Mouse (Mus musculus): ENCODE results near the gene Slc25a38. TPM values are rescaled to one million over a fixed set of nuclear protein-coding genes. Genes with fewer than 3 reads are reported as not detected.
"Not testable (repeated sequence)": the region's sequence is repeated elsewhere in the genome, so short reads cannot be mapped to it uniquely, and the experiment has no call there.

Gene Slc25a38
- total RNA-seq, 2 experiments from 2014 or later, result 12.3 to 14.0 TPM

DNA sequence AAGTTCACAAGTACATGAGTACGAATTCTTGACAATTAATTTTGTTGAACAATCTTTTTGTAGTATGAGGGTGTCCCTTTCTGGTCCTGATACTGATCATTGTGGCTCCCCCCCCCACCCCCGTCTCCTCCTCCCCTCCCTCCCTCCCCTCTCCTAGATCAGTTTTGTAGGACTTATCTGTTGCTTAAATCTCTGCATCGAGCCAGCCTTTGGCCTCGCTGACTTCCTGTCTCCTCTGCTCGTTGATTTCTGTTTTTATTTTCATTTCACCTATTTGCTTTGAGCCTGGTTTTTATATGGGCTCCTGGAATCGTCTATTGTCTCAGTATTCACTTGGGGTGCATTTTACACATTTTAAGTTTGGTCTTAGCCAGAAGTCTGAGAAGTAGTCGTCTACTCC, 14.3 kb upstream of the Slc25a38 start:
- intact Hi-C loops (cut with DNase I), result loop anchor here (5.0 kb wide), 1 partner anchor 134 kb away; no protein-coding TSS in a partner anchor
- DNase-seq, result no peak

DNA sequence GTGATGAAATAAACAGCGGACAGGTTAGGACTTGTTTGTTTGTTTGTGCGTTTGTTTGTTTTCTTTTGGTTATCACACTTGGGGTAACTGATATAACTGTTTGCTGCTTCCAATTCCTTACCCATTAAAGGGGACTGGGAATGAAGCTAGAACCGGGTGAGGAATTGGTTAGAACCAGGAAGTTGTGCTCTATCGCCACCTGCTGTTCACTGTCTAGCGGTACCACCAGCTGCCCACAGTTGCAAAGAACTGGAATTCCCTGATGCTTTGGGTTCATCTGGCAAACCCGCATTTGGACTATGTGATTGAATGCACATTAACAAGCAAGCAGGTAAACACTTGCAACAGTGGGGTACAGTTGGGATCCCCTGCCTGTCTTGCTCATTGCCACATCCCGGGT, 11.5 kb upstream of the Slc25a38 start:
- peak; percentile 66 to 81 for DNase-seq
- intact Hi-C loops (cut with DNase I), result loop anchor here (2.0 to 5.0 kb wide), 2 partner anchors 70 to 136 kb away; no protein-coding TSS in a partner anchor

DNA sequence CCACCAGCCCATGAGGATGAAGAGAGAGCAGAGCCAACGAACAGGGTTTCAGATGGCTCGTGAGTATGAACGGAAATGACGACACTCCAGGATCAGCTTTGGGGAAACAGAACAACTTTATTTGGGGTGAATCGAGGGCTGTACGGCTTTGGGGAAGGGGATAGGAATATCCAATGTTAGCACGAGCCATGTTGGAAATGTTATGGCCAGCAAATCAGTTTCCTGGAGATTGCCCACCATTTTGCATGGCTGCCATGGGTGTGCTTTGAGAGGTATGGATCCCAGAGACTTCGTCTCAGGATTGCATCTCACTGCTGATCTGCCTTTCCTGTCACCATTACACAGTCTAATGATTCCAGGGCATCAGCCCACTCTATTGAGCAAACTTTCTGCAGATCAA, 10.9 kb upstream of the Slc25a38 start:
- intact Hi-C loops (cut with DNase I), result loop anchor here (2.0 to 5.0 kb wide), 2 partner anchors 71 to 137 kb away; no protein-coding TSS in a partner anchor
- no peak for DNase-seq

DNA sequence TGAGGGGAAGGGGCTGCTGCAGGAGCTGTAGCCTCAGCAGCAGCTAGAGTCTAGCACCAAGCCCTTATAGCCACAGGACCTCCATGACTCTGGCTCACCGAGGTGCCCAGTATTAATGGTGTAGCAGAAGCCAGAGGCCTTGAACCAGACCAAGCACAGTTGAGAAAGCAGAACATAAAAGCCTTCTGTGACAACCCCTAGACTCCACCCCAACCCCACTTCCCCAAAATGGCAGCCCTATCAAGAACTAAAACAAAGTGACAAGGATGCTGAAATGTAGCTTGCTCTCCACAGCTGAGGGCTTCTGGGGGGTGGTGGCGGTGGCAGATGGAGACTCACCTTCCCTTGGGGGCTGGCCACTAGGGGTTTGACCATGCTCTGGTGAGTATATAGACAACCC, 9.0 kb upstream of the Slc25a38 start:
- intact Hi-C loops (cut with DNase I), result no loop called here
- DNase-seq, result no peak

DNA sequence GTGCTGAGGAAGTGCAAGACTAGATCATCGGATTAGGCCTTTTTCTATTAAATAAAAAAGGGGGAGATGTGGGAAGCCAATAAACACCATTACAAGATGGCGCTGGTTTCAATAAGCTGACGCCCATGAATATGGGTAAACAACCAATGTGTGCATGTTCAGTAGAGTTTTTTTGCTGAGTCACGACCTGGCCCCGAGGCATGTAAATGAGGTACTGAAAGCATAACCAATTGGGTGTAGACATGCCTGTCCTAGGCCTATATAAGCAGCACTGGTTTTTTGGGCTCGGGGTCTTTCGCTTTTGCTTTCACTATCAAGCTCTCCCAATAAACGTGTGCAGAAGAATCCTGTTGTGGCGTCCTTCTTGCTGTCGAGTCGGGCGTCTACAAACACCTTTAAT, 1.2 kb upstream of the Slc25a38 start:
- intact Hi-C loops (cut with DNase I); DNase-seq: not testable (repeated sequence)

DNA sequence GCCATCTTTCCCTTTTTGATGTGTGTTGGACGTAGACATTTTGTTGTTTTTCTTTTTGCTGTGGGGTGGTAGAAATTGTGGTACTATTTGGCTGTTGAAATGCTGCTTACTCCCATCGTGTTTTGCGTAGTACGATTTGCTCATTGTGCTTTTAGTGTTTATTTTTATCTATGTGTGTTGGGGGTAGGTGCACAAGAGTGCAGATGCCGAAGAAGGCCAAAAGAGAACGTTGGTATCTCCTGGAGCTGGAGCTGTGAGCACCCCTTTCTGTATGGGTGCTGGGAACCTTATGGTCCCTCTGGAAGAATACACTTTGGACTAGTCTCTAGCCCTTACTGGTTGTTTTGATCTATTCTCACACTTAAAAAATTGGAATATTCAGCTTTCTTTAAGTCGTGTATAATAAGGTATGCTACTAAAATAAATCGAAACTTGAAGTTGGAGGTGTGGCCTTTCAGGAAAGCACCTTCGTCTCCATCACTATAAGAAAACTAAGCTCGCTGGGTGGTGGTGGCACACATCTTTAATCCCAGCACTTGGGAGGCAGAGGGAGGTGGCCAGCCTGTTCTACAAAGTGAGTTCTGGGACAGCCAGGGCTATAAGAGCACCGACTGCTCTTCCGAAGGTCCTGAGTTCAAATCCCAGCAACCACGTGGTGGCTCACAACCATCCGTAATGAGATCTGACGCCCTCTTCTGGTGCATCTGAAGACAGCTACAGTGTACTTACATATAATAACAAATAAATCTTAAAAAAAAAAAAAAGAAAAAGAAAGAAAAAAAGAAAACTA, 1.2 kb downstream of the Slc25a38 start:
- intact Hi-C loops (cut with DNase I), result no loop called here
- no peak for DNase-seq

DNA sequence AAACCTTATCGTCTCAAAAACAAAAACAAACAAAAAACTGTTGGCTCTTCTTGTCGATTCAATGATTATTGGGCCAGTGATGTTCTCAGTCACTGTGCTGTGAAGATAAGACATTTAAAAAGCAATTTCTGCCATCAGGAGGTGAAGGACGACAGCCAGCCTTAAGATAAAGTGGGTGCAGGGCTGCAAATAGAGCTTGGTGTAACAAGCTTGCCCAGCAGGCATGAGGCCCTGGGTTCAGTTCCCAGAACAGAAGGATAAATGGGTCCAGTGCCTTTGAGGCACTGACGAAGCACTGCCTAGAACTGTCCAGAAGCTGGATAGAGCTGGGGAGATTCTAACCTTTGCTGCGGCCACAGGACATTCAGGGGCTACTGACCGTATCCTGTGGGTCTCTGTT, 2.3 kb downstream of the Slc25a38 start:
- intact Hi-C loops (cut with DNase I), result no loop called here
- DNase-seq, result no peak

DNA sequence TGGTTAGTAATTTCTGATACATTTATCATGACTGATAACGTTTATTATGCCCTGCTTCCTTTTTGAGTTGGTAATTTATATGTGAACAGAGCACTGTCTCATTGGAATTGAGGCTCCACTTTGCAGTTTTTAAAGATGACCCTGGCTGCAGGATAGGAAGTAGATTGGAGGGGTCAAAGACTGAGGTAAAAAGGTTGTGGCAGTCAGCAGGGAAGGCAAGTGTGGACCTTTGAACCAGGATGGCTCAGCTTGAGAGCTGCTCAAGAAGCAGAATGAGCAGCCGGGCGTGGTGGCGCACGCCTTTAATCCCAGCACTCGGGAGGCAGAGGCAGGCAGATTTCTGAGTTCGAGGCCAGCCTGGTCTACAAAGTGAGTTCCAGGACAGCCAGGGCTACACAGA, 3.3 kb downstream of the Slc25a38 start:
- intact Hi-C loops (cut with DNase I), result no loop called here
- no peak for DNase-seq

DNA sequence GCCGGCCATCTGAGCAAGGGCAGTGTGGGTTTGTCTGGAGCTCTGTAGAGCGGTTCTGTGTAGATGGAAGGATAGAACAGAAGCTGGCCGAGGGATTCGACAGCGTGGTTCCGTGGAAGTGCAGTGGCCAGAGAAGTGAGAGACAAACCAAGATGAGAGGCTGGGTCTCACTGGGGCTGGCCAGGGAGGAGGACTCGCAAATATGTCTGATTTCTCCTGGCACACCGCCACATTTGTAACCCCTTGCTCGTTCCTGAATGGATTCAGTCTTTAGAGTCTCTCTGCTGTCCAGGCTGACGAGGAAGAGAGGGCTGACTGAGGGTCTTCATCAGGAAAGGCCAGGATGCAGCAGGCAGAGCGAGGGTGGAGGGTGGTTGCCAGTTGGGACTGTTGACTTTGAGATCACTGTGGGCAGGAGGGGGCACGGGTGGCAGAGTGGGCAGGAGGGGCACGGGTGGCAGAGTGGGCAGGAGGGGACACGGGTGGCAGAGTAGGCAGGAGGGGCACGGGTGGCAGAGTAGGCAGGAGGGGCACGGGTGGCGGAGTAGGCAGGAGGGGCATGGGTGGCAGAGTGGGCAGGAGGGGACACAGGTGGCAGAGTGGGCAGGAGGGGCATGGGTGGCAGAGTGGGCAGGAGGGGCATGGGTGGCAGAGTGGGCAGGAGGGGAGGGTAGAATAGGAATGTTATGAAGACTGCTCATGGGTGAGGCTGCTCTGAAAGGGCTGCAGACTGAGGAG, 4.0 kb downstream of the Slc25a38 start:
- intact Hi-C loops (cut with DNase I), result no loop called here
- DNase-seq, result no peak

DNA sequence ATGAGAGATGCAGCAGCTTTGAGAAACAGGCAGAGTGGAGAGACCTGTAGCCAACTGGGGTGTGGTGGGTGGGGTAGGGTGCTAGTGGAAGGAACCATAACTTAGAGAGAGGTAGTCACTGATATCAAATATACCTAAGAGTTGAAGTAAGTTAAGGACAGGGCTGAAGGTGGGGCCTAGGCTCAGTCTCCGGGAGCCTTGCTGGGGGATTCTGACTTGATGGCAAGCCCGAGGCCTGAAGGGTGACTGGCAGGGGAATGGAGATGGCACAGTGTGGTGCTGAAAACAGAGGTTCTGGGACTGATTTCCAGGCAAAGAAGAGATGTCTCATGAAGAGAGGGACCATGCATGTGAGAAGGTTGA, 4.6 kb downstream of the Slc25a38 start:
- intact Hi-C loops (cut with DNase I), result no loop called here

DNA sequence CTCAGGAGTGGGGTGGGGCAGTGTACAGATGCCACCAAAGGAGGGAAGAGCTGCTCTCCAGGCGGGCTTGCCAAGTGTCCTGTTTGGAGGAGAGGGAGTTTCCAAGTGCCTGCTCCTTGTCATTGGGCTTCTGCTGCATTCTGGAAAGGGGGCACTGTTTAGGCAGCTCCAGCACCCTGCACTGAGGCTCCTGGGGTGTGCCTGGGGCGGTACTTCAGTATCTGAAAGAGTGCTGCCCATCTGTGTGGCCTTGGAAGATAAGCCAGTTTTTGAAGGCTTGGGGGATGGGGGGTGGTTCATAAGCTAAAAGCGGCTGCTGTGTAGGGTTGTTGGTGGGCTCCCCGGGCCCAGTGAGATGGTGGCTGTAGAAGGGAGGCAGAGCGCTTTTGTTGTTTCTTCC, 5.4 kb downstream of the Slc25a38 start:
- DNase-seq, result no peak
- intact Hi-C loops (cut with DNase I), result no loop called here

More for the DNA sequence above, 4.6 kb downstream of the Slc25a38 start:
- DNase-seq, result no peak

DNA sequence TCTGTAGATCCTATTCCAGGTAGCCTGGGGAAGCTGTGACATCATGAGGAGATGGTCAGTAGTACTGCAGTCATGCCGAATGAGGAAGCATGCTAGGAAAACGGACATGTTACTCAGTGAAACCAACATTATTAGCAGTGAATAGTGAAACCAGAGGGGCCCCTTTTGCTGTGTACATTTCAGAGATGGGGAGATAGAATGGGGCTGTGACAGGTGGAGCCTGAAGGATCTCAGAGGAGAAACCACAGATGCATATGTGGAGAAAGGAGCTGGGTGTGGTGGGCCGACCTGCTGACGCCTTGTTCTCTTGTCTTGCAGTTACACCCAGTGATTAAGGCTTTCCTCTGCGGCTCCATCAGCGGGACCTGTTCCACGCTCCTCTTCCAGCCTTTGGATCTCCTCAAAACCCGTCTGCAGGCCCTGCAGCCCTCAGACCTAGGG, 6.0 kb downstream of the Slc25a38 start:
- no peak for DNase-seq
- intact Hi-C loops (cut with DNase I), result no loop called here

DNA sequence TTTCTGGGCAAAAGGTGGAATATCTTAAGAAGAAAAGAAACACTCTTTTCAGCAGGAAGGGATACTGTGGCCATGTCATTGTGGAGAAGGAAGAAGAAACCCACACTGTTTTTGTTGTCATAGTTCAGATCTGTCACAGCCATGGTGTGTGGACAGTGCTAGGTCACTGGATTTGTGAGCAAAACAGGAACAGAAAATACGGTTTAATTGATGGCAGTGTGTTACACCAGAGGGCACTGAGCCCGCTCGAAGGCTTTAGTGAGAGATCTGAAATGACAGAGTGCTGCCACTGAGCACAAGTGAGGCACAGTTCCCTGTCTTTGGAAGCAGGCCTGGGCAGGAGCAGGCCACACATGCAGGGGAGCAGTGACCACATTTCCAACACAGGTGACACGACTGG, 8.0 kb downstream of the Slc25a38 start:
- intact Hi-C loops (cut with DNase I), result no loop called here
- no peak for DNase-seq

DNA sequence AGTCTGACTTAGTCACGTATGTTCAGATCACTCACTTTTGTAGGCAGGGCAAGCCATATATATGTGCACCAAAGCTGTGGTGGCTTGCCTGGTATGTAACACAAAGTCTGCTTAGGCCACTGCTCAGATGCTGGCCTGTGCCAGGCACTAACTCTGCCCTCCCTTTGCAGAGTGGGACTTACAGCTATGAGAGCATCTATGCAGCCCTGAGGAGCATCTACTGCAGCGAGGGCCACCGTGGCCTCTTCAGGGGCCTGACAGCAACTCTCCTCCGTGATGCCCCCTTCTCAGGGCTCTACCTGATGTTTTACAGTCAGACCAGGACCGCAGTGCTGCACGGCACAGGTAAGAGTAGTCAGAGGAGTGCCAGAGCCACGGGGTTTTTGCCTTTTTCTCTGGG, 10.3 kb downstream of the Slc25a38 start:
- DNase-seq, result no peak
- intact Hi-C loops (cut with DNase I), result no loop called here

DNA sequence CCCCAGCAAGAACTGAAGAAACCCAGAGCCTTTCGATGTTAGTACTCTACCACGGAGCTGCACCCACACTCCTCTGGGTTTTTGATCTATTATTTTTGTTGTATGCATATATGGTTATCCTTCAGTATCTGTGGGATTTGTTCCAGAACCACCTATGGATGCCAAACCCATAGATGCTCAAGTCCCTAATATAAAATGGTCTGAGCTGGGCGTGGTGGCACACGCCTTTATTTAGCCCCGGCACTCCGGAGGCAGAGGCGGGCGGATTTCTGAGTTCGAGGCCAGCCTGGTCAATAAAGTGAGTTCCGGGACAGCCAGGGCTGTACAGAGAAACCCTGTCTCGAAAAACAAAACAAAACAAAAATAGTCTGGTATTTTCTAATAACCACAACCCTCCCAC, 16.7 kb downstream of the Slc25a38 start:
- no peak for DNase-seq
- intact Hi-C loops (cut with DNase I), result loop anchor here (5.0 kb wide), 1 partner anchor 365 kb away; the partner anchor contains the start of gene Eif1b

DNA sequence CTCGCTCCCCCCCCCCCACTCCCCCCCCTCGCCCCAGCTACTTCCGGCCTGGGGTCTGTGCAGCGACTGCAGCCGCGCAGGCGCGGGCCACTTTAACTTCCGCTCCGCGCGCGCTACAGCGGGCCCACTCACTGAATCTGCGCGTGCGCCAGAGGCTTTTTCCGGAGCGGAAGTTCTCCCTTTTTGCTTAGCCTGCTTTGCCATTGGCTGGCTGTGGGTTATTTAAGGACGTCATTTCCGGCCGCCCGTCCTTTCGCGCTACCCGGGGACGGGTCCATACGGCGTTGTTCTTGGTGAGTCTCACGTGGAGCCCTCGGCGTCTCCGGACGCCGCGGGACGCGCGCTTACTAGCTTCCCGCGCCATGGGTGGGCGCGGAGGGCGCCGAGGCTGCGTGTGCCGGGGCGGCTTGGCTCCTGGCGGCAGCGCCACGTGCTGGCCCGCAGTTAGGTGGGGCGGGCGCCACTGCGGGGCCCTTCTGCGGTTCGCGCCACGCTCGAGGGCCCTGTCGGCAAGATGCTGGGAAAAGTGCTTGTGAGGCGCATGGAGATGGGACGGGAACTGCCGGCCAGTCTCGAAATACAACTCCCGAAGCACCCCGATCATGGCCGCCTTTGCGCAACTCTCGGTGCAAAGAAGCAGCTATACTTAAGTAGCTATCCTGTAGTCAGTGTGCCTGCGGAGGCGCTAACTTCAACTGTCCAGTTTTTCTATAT, 17.5 kb downstream of the Slc25a38 start, which contains the start of gene Rpsa:
Gene Rpsa (plus strand): TSS at position 152 of the 714 bp plus-strand sequence.
- DNase-seq, result peak; percentile 96 to 97
- intact Hi-C loops (cut with DNase I), result loop anchor here (5.0 kb wide), 1 partner anchor 365 kb away; the partner anchor contains the start of gene Eif1b

DNA sequence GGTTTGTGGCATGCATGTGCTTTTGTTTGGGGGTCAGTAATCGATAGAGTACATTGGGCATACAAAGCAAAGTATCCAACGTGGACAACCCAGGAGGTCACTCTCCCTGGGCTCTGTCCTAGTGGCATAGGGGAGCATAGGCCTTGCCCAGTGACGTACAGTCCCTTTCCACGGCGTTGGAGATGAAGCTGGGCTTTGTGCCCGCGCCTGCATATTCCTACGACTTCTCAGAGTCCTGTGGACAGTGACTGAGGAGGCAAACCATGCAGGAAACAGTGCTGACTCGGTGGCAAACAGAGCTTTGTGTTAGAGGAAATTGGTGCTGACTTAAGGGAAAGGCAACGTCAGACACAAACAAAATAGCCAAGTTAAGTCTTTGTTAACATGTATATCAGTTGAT, 19.1 kb downstream of the Slc25a38 start:
- intact Hi-C loops (cut with DNase I), result loop anchor here (5.0 kb wide), 1 partner anchor 363 kb away; the partner anchor contains the start of gene Eif1b
- no peak for DNase-seq

DNA sequence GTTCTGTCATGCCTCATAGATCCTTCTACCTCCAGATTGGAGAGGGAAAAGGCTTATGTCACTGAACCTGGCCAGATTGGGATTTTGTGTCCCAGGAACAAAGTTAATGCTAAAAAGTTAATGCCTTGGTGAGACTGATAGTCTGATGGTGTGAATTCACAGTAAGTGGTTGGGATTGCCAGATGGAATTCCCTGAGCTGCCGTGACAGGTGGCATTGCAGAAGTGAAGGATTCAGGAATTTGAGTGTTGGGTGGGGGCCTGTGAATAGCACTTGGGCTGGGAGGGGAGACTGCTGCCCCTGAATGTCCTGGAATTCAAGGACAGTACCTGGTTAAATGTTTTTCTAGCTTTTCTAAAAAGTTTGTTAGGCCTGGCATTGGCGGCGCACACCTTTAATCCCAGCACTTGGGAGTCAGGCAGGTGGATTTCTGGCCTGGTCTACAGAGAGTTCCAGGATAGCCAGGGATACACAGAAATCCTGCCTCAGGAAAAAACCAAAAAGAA, 21.7 kb downstream of the Slc25a38 start:
- no peak for DNase-seq
- intact Hi-C loops (cut with DNase I), result no loop called here

DNA sequence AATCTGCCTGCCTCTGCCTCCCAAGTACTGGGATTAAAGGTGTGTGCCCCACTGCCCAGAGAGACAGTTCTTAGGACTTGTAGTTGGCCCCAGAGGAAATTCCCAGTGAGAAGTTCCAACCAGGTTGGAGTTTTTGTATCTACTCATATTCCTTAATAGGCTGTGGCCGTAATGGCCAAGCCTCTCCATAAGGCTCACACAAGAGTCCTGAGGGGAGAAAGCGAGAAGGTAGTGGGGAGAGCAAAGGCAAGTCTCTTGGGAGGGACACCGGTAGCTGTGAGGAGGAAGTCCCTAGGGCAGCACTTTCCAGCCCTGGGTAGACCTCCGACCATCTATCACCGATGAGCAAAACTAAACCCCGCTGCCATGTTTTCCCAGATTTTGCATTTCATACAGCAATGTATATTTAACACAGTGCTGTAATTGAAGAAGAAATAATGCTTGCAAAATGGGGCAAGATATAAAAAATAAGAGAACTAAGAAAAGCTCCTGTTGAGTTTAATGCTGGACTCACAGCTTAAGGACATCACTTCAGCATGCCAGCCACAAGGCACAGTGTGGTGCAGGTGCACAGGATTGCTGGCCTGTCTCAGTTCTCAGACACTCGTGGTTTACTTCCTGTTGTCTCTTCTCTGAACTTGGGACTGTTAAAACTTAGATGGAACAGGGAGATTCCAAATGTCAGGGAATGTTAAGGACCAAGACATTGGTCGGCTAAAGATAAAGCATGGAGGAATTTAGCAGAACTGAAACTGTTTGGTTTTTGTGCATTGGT, 23.0 kb downstream of the Slc25a38 start:
- intact Hi-C loops (cut with DNase I), result no loop called here

More for the DNA sequence above, 23.0 kb downstream of the Slc25a38 start:
- DNase-seq, result no peak

Data from heart, postnatal 14 days (tissue).